Mouse (Mus musculus) lung, postnatal 10 days (tissue): ENCODE measurements around the gene Gprc6a.

Experiments used
- DNase-seq: peaks from one replicate; pipeline ENCODE4 v3.0.0; 2021

Gprc6a gene

DNA sequence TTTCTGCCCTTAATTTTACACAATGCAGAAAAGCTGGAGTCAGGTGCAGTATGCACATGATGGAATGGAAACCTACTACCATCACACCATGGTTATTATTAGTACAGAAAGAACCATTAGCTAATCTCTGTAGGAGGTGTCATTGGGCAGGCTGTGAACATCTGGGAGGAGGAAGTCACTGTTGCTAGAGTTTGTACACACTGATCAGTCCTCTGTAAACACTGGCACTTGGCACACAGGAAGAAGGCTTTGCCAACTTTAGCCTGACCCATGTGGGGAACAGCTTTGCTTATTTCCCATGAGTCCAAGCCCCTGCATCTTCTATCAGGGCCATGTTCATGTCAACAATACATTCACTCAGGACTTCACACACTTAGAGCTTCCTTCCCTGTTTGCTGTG, 46.3 kb downstream of the Gprc6a start:
- peak; percentile 80 for DNase-seq

GRCm38 (mm10) chr10:51584378-51584777, 46.9 kb downstream of the Gprc6a start:
- peak; percentile 11 for DNase-seq

GRCm38 (mm10) chr10:51571225-51571996, 59.9 kb downstream of the Gprc6a start:
- no peak for DNase-seq
